Mouse (Mus musculus) left cerebral cortex, adult 2 months (tissue): Measurements from ENCODE around the gene H3f3a. TPM values are rescaled to one million over a fixed set of nuclear protein-coding genes. Genes with fewer than 3 reads are reported as not detected.

Experiments used
- DNase-seq, 2 experiments: peaks; one replicate each; pipeline ENCODE4 v3.0.0; 2021 to 2022; ENCODE audit warnings: low spot score in 2 of 2, mixed read lengths in 1 of 2; ENCODE audit errors: extremely low spot score in 1 of 2
- H3K27ac ChIP-seq: fragments of 200-600 bp; 2 replicates; pipeline ENCODE4 v1.8.1; 2022
- H3K4me3 ChIP-seq: fragments of 200-600 bp; 2 replicates; pipeline ENCODE4 v1.8.1; 2022
- CTCF ChIP-seq: fragments of 200-600 bp; IDR thresholded peaks from 2 replicates; pipeline ENCODE4 v1.8.1; 2022; ENCODE audit warnings: antibody characterized with exemption, mild to moderate bottlenecking, moderate library complexity
- intact Hi-C: fragments of 180-260 bp; cut with DNase I; formaldehyde crosslinking; loops from one replicate; pipeline ENCODE4 v1.15.1; 2025
- total RNA-seq, 2 experiments: library from RNA; stranded (reverse); gene quantifications; 2 replicates each; pipeline ENCODE4 v1.2.3; 2021

Gene H3f3a
- total RNA-seq, 2 experiments from 2014 or later, result 261 to 262 TPM

GRCm38 (mm10) chr1:180815371-180816024 is 1.8 kb upstream of the H3f3a start:
- H3K27ac ChIP-seq, result no peak overlapping the region
- intact Hi-C loops, result no loop called here
- H3K4me3 ChIP-seq, result no peak overlapping the region
- TF ChIP-seq CTCF, result no peak
- no peak for DNase-seq

GRCm38 (mm10) chr1:180813409-180813884 is 296 bp downstream of the H3f3a start:
- intact Hi-C loops, result loop anchor here (1.0 to 5.0 kb wide), 5 partner anchors 37 to 339 kb away; no protein-coding TSS in a partner anchor
- H3K27ac ChIP-seq, result peak overlapping the region; percentile 97
- peak; percentile 95 to 96 for DNase-seq
- H3K4me3 ChIP-seq, result peak overlapping the region; percentile 74
- no peak; the same call in 1 of the 2 replicates for TF ChIP-seq CTCF

GRCm38 (mm10) chr1:180812463-180813408 is 1.0 kb downstream of the H3f3a start:
- Histone ChIP-seq H3K27ac (peak overlapping the region; percentile 97), H3K4me3 (peak overlapping the region; percentile 74)
- DNase-seq, result peak; percentile 59 to 60
- intact Hi-C loops, result loop anchor here (1.0 to 5.0 kb wide), 5 partner anchors 36 to 340 kb away; no protein-coding TSS in a partner anchor
- no peak for TF ChIP-seq CTCF

- peak; percentile 75 for TF ChIP-seq CTCF
- no peak for DNase-seq
- Histone ChIP-seq H3K27ac (peak overlapping the region; percentile 97), H3K4me3 (peak overlapping the region; percentile 74)
- intact Hi-C loops, result loop anchor here (2.0 to 5.0 kb wide), 4 partner anchors 35 to 340 kb away; no protein-coding TSS in a partner anchor
Measured at GRCm38 (mm10) chr1:180811596-180812462, 1.9 kb downstream of the H3f3a start.

- TF ChIP-seq CTCF, result peak; percentile 41
- intact Hi-C loops, result loop anchor here (5.0 kb wide), 2 partner anchors 89 to 341 kb away; no protein-coding TSS in a partner anchor
- DNase-seq, result no peak
- Histone ChIP-seq H3K4me3 (no peak overlapping the region; the same call in 1 of the 2 replicates), H3K27ac (no peak overlapping the region)
Measured at GRCm38 (mm10) chr1:180810976-180811375, 2.8 kb downstream of the H3f3a start.

- TF ChIP-seq CTCF, result no peak
- no peak for DNase-seq
- Histone ChIP-seq H3K27ac (no peak overlapping the region), H3K4me3 (no peak overlapping the region)
- intact Hi-C loops, result no loop called here
Measured at GRCm38 (mm10) chr1:180808831-180809230, 4.9 kb downstream of the H3f3a start.

- Histone ChIP-seq H3K4me3 (no peak overlapping the region), H3K27ac (no peak overlapping the region)
- no peak for DNase-seq
- TF ChIP-seq CTCF, result no peak
- intact Hi-C loops, result no loop called here
Measured at GRCm38 (mm10) chr1:180803881-180804280, 9.9 kb downstream of the H3f3a start.

- Histone ChIP-seq H3K4me3 (no peak overlapping the region), H3K27ac (no peak overlapping the region)
- intact Hi-C loops, result no loop called here
- no peak for TF ChIP-seq CTCF
- DNase-seq, result no peak
Measured at GRCm38 (mm10) chr1:180801466-180801994, 12.2 kb downstream of the H3f3a start.

- no peak overlapping the region for H3K27ac ChIP-seq
- DNase-seq, result no peak
- TF ChIP-seq CTCF, result no peak
- intact Hi-C loops, result no loop called here
- no peak overlapping the region for H3K4me3 ChIP-seq
Measured at GRCm38 (mm10) chr1:180800814-180801213, 12.9 kb downstream of the H3f3a start.

- intact Hi-C loops, result no loop called here
- no peak for DNase-seq
- Histone ChIP-seq H3K4me3 (no peak overlapping the region), H3K27ac (no peak overlapping the region)
- TF ChIP-seq CTCF, result no peak
Measured at GRCm38 (mm10) chr1:180800022-180800421, 13.7 kb downstream of the H3f3a start.

GRCm38 (mm10) chr1:180799253-180799652 is 14.5 kb downstream of the H3f3a start:
- TF ChIP-seq CTCF, result no peak
- DNase-seq, result no peak
- intact Hi-C loops, result no loop called here
- no peak overlapping the region for H3K4me3 ChIP-seq
- no peak overlapping the region for H3K27ac ChIP-seq
